Mouse (Mus musculus) lung, postnatal 0 days (tissue): Measurements from ENCODE around the gene H2al1c.

Experiments
- CTCF ChIP-seq: IDR thresholded peaks from 2 replicates; pipeline ENCODE4 v1.5.1; 2016; ENCODE audit warnings: antibody characterized with exemption, mild to moderate bottlenecking
- EP300 ChIP-seq: IDR thresholded peaks from 2 replicates; pipeline ENCODE4 v1.6.1; 2016; ENCODE audit warnings: antibody characterized with exemption, mild to moderate bottlenecking, control low read depth

DNA sequence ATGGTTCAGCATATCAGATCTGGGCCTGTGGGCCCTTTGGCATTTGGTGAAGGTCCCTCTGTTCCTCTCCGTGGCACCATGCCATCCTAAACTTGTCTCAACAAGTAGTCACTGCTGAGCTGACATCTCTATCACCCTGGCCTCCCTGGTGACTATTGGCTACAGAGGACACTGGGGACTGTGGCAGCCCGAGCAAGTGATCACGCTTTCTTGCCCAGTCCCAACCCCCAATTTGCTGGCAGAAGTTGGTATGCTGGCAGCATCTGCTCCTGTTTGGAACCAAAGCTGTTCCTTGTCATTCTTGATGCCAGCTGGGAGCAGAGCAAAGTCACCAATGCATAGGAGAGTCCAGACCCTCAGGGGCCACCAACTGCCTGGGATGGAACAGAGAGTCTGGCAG lies 36.4 kb upstream of the H2al1c start:
- TF ChIP-seq CTCF (no peak), EP300 (no peak)
